In genomic region chr3:15439844-15440243, GRCm38 (mm10) we compare ENCODE assay signal across 15 mouse cellular contexts. TPM values are rescaled to one million over a fixed set of nuclear protein-coding genes. Genes with fewer than 3 reads are reported as not detected.
ATAC-seq lines count a peak whose summit lies in the region.
"Had no signal": no experiment of that assay in that cellular context is flagged by ENCODE, and none has a peak within 500 bp of the region (broad histone marks: within the 10 kb centered on the region; RNA-seq: fewer than 3 reads in every experiment).

No protein-coding gene starts in this region.

- peak; percentile 63 for ATAC-seq in common myeloid progenitor, adult 5-6 weeks (replicated peaks; ENCODE audit: low read depth, poor library complexity, severe bottlenecking)
- peak; percentile 89 for ATAC-seq in granulocyte monocyte progenitor cell, adult 5-6 weeks (replicated peaks; ENCODE audit: poor library complexity, severe bottlenecking)
- peak; percentile 87 for ATAC-seq in hematopoietic stem cell, adult 5-6 weeks (replicated peaks in 1 of 2; ENCODE audit: insufficient read depth in 1 of 2, low FRiP score in 2 of 2, low TSS enrichment in 1 of 2, low read depth in 1 of 2, poor library complexity in 2 of 2, severe bottlenecking in 2 of 2)
- ATAC-seq in megakaryocyte, adult 5-6 weeks (ENCODE audit: poor library complexity, severe bottlenecking): peak; percentile 89
- peak; percentile 85 for ATAC-seq in megakaryocyte progenitor cell, adult 5-6 weeks (replicated peaks; ENCODE audit: poor library complexity)
- peak; percentile 35; the same call in 1 of the 2 replicates for ATAC-seq in monocyte, adult 5-6 weeks (replicated peaks; ENCODE audit: insufficient number of reproducible peaks, low FRiP score, low TSS enrichment, poor library complexity, severe bottlenecking)
- ATAC-seq in neutrophil, adult 5-6 weeks (ENCODE audit: extremely low read depth, insufficient number of reproducible peaks, low FRiP score, poor library complexity, severe bottlenecking): peak; percentile 84

RNA-seq across cellular contexts. Expression of gene Sirpb1a, which starts 13.5 kb away (rescaled TPM):
- not detected in 2 replicates for total RNA-seq in common myeloid progenitor, adult 5-6 weeks (2017)
- total RNA-seq in granulocyte monocyte progenitor cell, adult 5-6 weeks (2014; fragmentation: Nextera tagmentation): not detected in 2 replicates
- not detected in 2 replicates for total RNA-seq in granulocyte monocyte progenitor cell, adult 5-6 weeks (2017)
- not detected in 2 replicates for total RNA-seq in hematopoietic stem cell, adult 5-6 weeks (2017)
- 28.2 and 32.2 TPM in 2 replicates for total RNA-seq in megakaryocyte, adult 5-6 weeks (2015)
- 11.5 and 16.6 TPM in 2 replicates for total RNA-seq in megakaryocyte, adult 5-6 weeks (2017)
- 0.61 and 1.6 TPM in 2 replicates for total RNA-seq in megakaryocyte progenitor cell, adult 5-6 weeks (2015)
- 0.50 TPM in 1 of 2 replicates, not detected in the other for total RNA-seq in megakaryocyte progenitor cell, adult 5-6 weeks (2017)
- total RNA-seq in monocyte, adult 5-6 weeks (2017): 94.4 to 152 TPM (median 133 TPM) in 3 replicates
- 33.1 and 41.5 TPM in 2 replicates for total RNA-seq in neutrophil, adult 5-6 weeks (2017)
- total RNA-seq: adrenal gland, postnatal 10 days; adrenal gland, postnatal 14 days; adrenal gland, postnatal 36 days; adrenal gland, postnatal 4 days; CH12.LX; ES-E14; G1E; MEL had no signal

Comparison
In these comparisons a context has a peak if more than half of its experiments do, and no peak if none do; other contexts are left out.
1. Peak in every context shown above with its lines: ATAC-seq.
2. ATAC-seq: peak in every context shown above with its lines; median percentile 89 in granulocyte monocyte progenitor cell, adult 5-6 weeks; 89 in megakaryocyte, adult 5-6 weeks; 87 in hematopoietic stem cell, adult 5-6 weeks; 85 in megakaryocyte progenitor cell, adult 5-6 weeks; 84 in neutrophil, adult 5-6 weeks; 63 in common myeloid progenitor, adult 5-6 weeks; 35 in monocyte, adult 5-6 weeks.
3. RNA of gene Sirpb1a, which starts 13.5 kb away (total RNA-seq): 94.4 to 152 TPM in monocyte, adult 5-6 weeks, 33.1 to 41.5 TPM in neutrophil, adult 5-6 weeks and 11.5 to 32.2 TPM in megakaryocyte, adult 5-6 weeks; 0.50 to 1.6 TPM in megakaryocyte progenitor cell, adult 5-6 weeks, not detected in common myeloid progenitor, adult 5-6 weeks, not detected in granulocyte monocyte progenitor cell, adult 5-6 weeks and not detected in hematopoietic stem cell, adult 5-6 weeks; every median in the first group is over 4 times any median in the second.